Mouse (Mus musculus) CH12.LX (cell line): ENCODE results near the gene Dcst1.
A peak's percentile ranks its signal among the peaks of the same experiment; 100 is the strongest.

Experiments used
- CTCF ChIP-seq, 2 experiments: IDR thresholded peaks in 1 of 2; conservative IDR thresholded peaks in 1 of 2; 2 replicates each; pipeline ENCODE4 v1.5.1; 2011 to 2012; ENCODE audit warnings: low read depth in 2 of 2, low read length in 2 of 2, improper control_type of control experiment in 1 of 2, inconsistent platforms in 1 of 2, mild to moderate bottlenecking in 1 of 2, moderate library complexity in 1 of 2
- EP300 ChIP-seq: IDR thresholded peaks from 2 replicates; pipeline ENCODE4 v1.6.1; 2011; ENCODE audit warnings: low read length, improper control_type of control experiment
- ETS1 ChIP-seq: conservative IDR thresholded peaks from 2 replicates; pipeline ENCODE4 v1.6.1; 2012; ENCODE audit warnings: low read depth, mild to moderate bottlenecking, inconsistent platforms, low read length, improper control_type of control experiment, moderate library complexity
- KAT2A ChIP-seq: IDR thresholded peaks from 2 replicates; pipeline ENCODE4 v1.6.1; 2012; ENCODE audit warnings: low read length, improper control_type of control experiment, inconsistent platforms; ENCODE audit not compliant: insufficient replicate concordance
- RAD21 ChIP-seq: IDR thresholded peaks from 2 replicates; pipeline ENCODE4 v1.6.1; 2011; ENCODE audit warnings: low read depth, mild to moderate bottlenecking, low read length, improper control_type of control experiment, moderate library complexity
- SIN3A ChIP-seq: IDR thresholded peaks from 2 replicates; pipeline ENCODE4 v1.6.1; 2012; ENCODE audit warnings: low read length, improper control_type of control experiment, inconsistent platforms
- TCF12 ChIP-seq: IDR thresholded peaks from 2 replicates; pipeline ENCODE4 v1.6.1; 2014; ENCODE audit warnings: low read depth, mild to moderate bottlenecking, inconsistent platforms, low read length, improper control_type of control experiment

DNA sequence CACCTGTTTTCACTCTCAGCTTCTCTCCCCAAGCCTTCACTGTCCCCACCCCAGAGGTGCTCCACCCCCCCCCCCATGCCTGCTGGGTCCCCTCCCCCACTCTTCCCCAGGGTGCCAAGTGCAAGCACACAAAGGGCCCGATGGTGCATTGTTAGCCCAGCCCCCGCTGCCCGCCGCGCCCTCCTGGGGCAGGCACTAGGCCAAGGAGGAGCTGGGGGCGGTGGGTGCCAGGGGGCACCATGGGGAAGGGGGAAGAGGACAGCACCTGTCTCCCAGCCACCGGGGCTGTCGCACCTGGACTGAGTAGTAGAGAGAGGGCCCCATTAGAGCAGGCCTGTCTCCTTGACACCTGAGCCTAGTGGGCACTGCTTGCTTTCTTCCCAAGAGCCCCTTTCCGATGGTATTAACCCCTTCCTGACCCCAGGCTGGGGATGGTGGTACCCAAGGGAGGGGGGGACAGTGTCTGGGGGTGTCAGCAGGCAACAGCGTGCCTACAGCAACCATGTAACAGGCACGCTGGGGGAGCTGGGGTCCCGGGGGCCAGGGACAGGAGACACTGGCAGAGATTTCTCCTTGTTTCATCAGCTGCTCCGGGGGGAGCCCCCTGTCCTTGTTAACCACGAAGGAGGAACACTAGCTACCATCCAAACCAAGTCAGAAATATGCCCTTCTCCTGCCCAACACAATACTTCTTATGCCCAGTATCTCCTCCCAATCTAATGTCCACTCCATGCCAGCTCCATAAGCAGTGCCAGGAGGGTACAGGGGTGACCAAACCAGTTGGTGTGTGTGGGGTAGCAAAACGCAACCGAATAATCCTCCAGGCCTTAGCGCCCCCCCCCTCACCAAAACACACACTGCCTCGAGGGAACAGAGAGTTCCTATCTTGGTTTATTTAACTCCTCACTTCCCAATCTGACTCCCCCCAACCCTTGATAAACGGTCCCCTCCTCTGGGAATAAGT, 25.9 kb upstream of the Dcst1 start:
- TF ChIP-seq RAD21: no peak
- TF ChIP-seq CTCF (conservative IDR thresholded peaks at IDR 0.05 in 1 of 2, IDR thresholded peaks at IDR 0.05 in 1 of 2; ENCODE audit: low read depth in 2 of 2, low read length in 2 of 2): no peak
- no peak for TF ChIP-seq EP300
- TF ChIP-seq SIN3A: no peak
- no peak for TF ChIP-seq ETS1
- TF ChIP-seq KAT2A: no peak
- peak; percentile 22 for TF ChIP-seq TCF12
